Mouse (Mus musculus): ENCODE measurements at regions not wholly inside any gene's neighbourhood (a gene's known extent, or its start where the extent isn't known, plus 50 kb on each side); places are given as distances from the start of the nearest gene placed in this dataset.

DNA sequence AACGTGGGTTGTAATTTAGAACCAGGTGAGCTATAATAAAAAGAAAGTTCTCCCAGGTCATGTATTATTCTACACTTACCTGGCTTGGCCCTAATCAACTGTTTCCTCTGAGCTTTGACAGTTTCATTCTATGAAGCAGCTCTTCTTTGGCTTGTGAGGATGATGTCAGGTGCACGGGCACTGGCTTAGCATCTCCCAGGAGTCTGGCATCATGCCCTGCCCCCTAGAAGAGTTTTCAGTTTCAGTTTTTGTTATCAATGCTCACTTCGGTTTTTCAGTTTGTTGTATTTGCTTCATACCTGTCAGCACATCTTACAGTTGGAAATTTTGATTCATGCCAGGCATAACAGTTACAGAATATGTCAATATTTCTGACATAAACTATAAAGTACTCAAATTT, 4734.4 kb downstream of the 9330182O14Rik start:
- TF ChIP-seq CTCF (IDR thresholded peaks at IDR 0.05; ENCODE audit: borderline replicate concordance, insufficient read depth, low read depth, low read length) (no peak), POLR2A (IDR thresholded peaks at IDR 0.05; ENCODE audit: borderline replicate concordance, insufficient read depth, low read length) (no peak)
